Mouse (Mus musculus): ENCODE results near the gene Hspb6. TPM values are rescaled to one million over a fixed set of nuclear protein-coding genes. Genes with fewer than 3 reads are reported as not detected.

Gene Hspb6
- polyA plus RNA-seq, 1 experiment = 50.4 TPM

GRCm38 (mm10) chr7:30567555-30567954 is 15.6 kb downstream of the Hspb6 start:
- Histone ChIP-seq H3K27me3 (replicated peaks; ENCODE audit: control insufficient read depth, insufficient read depth, low read length) (no peaks in the 10 kb centered on the region), H3K36me3 (ENCODE audit: control insufficient read depth, insufficient read depth, low read length) (peaks cover 1% of the 10 kb centered on the region; the same call in 1 of the 2 replicates), H3K4me1 (ENCODE audit: control insufficient read depth, insufficient read depth, low read length) (peaks cover 3% of the 10 kb centered on the region; the same call in 1 of the 2 replicates), H3K4me3 (ENCODE audit: insufficient read depth, low read depth, low read length) (no peak overlapping the region), H3K27ac (ENCODE audit: insufficient read depth, low read depth, low read length) (no peak overlapping the region)
- TF ChIP-seq POLR2A (IDR thresholded peaks at IDR 0.05; ENCODE audit: low read depth, low read length) (no peak), CTCF (conservative IDR thresholded peaks at IDR 0.05; ENCODE audit: insufficient read depth, insufficient read length, low read depth, low read length) (no peak)
- 90% methylated on average over 11 of the region's 11 CpGs for WGBS
- DNase-seq = no peak

DNA sequence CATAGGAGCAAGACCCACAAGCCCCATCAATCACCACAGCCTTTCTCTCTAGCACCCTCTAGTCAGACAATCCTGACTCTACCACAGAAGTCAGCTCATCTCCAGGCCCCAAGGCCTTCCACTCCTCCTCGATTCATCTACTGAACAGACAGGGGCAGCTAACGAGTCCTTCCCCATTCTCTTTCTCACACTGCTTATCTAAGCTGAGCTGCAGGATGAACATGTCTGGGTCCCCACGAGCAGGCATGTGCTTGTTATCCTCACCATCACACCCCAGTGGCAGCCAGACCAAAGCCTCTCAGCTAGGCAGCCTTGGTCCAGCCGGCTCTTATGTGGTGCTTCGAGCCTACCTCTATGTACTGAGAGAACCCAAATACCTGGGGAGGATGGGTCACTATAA is 20.4 kb downstream of the Hspb6 start:
- Histone ChIP-seq H3K27me3 (replicated peaks; ENCODE audit: control insufficient read depth, insufficient read depth, low read length) (no peaks in the 10 kb centered on the region), H3K4me1 (ENCODE audit: control insufficient read depth, insufficient read depth, low read length) (no peaks in the 10 kb centered on the region), H3K4me3 (ENCODE audit: insufficient read depth, low read depth, low read length) (no peak overlapping the region), H3K36me3 (ENCODE audit: control insufficient read depth, insufficient read depth, low read length) (peaks cover 5% of the 10 kb centered on the region; the same call in 1 of the 2 replicates), H3K27ac (ENCODE audit: insufficient read depth, low read depth, low read length) (no peak overlapping the region)
- DNase-seq = no peak
- WGBS = 87% methylated on average over 5 of the region's 5 CpGs
- TF ChIP-seq CTCF (conservative IDR thresholded peaks at IDR 0.05; ENCODE audit: insufficient read depth, insufficient read length, low read depth, low read length) (no peak), POLR2A (IDR thresholded peaks at IDR 0.05; ENCODE audit: low read depth, low read length) (no peak)

DNA sequence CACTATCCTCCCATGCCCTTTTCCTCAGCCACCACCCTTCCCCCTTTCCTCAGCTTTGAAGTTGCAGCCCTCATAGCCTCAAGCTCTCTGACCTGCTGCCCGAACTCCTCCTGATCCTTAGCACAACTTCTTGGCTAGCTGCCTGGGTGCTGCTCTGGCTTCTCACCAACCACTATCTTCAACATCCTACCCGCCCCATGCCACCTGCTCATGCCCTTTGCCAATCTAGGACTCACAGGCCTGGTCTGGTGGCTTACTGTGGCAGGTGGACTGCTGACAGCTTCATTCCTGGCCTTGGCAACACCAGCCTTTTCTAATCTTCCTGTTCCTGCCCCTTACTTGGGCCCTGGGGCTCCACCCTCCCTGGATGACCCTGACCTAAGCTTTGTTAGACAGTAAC is 21.0 kb downstream of the Hspb6 start:
- peak; percentile 81 for DNase-seq
- Histone ChIP-seq H3K27ac (ENCODE audit: insufficient read depth, low read depth, low read length) (no peak overlapping the region), H3K27me3 (replicated peaks; ENCODE audit: control insufficient read depth, insufficient read depth, low read length) (no peaks in the 10 kb centered on the region), H3K4me3 (ENCODE audit: insufficient read depth, low read depth, low read length) (no peak overlapping the region), H3K36me3 (ENCODE audit: control insufficient read depth, insufficient read depth, low read length) (peaks cover 5% of the 10 kb centered on the region; the same call in 1 of the 2 replicates), H3K4me1 (ENCODE audit: control insufficient read depth, insufficient read depth, low read length) (no peaks in the 10 kb centered on the region)
- TF ChIP-seq POLR2A (IDR thresholded peaks at IDR 0.05; ENCODE audit: low read depth, low read length) = no peak
- WGBS = 28% methylated on average over 2 of the region's 2 CpGs

DNA sequence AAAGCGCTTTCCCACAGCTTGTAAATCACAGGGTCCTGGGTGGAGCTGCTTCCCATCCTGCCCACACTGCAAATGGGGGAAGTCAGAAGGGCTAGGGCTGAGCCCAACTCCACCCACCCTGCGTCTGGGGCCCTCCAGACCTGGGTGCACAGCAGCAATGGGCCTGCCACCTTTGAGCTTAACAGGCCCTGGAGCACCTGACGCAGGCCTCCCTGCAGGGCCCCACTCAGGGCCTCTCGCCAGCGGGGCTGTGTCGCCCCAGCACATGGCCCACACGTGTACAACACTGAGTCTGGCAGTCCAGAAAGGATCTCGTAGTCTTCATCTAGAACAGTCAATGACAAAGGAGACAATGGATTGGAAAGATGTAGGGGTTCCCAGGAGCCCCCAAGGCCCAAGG is 28.0 kb downstream of the Hspb6 start:
- no peak overlapping the region for H3K4me3 ChIP-seq (ENCODE audit: insufficient read depth, low read depth, low read length)
- H3K27ac ChIP-seq (ENCODE audit: insufficient read depth, low read depth, low read length) = no peak overlapping the region
- DNase-seq = no peak
- no peaks in the 10 kb centered on the region for H3K4me1 ChIP-seq (ENCODE audit: control insufficient read depth, insufficient read depth, low read length)
- TF ChIP-seq CTCF (conservative IDR thresholded peaks at IDR 0.05; ENCODE audit: insufficient read depth, insufficient read length, low read depth, low read length) = no peak
- no peak for TF ChIP-seq POLR2A (IDR thresholded peaks at IDR 0.05; ENCODE audit: low read depth, low read length)
- WGBS = 89% methylated on average over 8 of the region's 8 CpGs
- H3K36me3 ChIP-seq (ENCODE audit: control insufficient read depth, insufficient read depth, low read length) = peaks cover under 1% of the 10 kb centered on the region
- no peaks in the 10 kb centered on the region for H3K27me3 ChIP-seq (replicated peaks; ENCODE audit: control insufficient read depth, insufficient read depth, low read length)

GRCm38 (mm10) chr7:30581547-30581946 is 29.6 kb downstream of the Hspb6 start:
- DNase-seq = no peak
- WGBS = 66% methylated on average over 16 of the region's 16 CpGs
- Histone ChIP-seq H3K27me3 (replicated peaks; ENCODE audit: control insufficient read depth, insufficient read depth, low read length) (no peaks in the 10 kb centered on the region), H3K4me1 (ENCODE audit: control insufficient read depth, insufficient read depth, low read length) (no peaks in the 10 kb centered on the region), H3K27ac (ENCODE audit: insufficient read depth, low read depth, low read length) (no peak overlapping the region; the same call in 1 of the 2 replicates), H3K4me3 (ENCODE audit: insufficient read depth, low read depth, low read length) (no peak overlapping the region), H3K36me3 (ENCODE audit: control insufficient read depth, insufficient read depth, low read length) (no peaks in the 10 kb centered on the region; the same call in none of the 2 replicates)
- TF ChIP-seq CTCF (conservative IDR thresholded peaks at IDR 0.05; ENCODE audit: insufficient read depth, insufficient read length, low read depth, low read length) = no peak
- TF ChIP-seq POLR2A (IDR thresholded peaks at IDR 0.05; ENCODE audit: low read depth, low read length) = no peak

DNA sequence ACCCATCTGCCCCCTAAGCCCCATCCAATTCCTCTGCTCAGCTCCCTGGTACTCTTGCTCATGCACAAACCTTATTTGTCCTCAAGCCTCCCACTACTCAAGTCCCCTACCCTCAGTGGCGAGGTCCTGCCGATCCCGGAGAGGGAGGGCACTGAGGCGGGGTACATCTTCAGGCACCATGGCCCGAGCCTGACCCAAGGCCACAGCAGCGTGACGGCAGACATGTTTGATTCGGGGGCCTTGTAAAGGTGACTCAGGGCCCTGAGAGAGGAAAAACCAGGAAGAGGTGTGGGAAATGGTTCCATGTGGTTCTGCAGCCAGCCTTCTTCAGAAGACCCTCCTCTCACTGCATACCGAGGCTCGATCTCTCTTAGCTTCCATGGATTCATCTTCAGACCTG is 32.4 kb downstream of the Hspb6 start:
- no peaks in the 10 kb centered on the region for H3K27me3 ChIP-seq (replicated peaks; ENCODE audit: control insufficient read depth, insufficient read depth, low read length)
- no peak overlapping the region for H3K27ac ChIP-seq (ENCODE audit: insufficient read depth, low read depth, low read length)
- peaks cover 6% of the 10 kb centered on the region; the same call in 1 of the 2 replicates for H3K4me1 ChIP-seq (ENCODE audit: control insufficient read depth, insufficient read depth, low read length)
- WGBS = 86% methylated on average over 10 of the region's 10 CpGs
- no peaks in the 10 kb centered on the region; the same call in none of the 2 replicates for H3K36me3 ChIP-seq (ENCODE audit: control insufficient read depth, insufficient read depth, low read length)
- DNase-seq = no peak
- H3K4me3 ChIP-seq (ENCODE audit: insufficient read depth, low read depth, low read length) = no peak overlapping the region
- no peak for TF ChIP-seq POLR2A (IDR thresholded peaks at IDR 0.05; ENCODE audit: low read depth, low read length)
- no peak for TF ChIP-seq CTCF (conservative IDR thresholded peaks at IDR 0.05; ENCODE audit: insufficient read depth, insufficient read length, low read depth, low read length)

DNA sequence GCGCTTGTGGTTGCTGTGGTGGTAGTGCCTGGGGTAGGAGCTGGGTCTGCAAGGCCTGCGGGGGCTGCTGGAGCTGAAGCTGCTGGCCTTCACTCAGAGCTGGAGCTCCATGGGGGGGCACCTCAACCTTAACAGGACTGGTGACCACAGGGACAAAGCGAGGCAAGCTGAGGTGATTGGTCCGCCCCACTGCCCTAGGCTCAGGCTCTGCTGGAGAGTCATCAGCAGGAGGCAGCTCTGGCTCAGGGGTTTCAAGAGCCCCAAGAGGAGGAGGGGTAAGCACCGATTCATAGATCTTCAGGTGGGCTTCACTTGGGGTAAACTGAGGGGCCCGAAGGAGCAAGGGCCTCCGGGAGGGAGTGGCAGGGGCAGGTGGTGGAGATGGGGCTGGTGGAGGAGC is 33.2 kb downstream of the Hspb6 start:
- H3K27ac ChIP-seq (ENCODE audit: insufficient read depth, low read depth, low read length) = no peak overlapping the region
- H3K4me1 ChIP-seq (ENCODE audit: control insufficient read depth, insufficient read depth, low read length) = peaks cover 8% of the 10 kb centered on the region; the same call in 1 of the 2 replicates
- whole genome bisulfite sequencing = 96% methylated on average over 7 of the region's 7 CpGs
- TF ChIP-seq POLR2A (IDR thresholded peaks at IDR 0.05; ENCODE audit: low read depth, low read length) (no peak), CTCF (conservative IDR thresholded peaks at IDR 0.05; ENCODE audit: insufficient read depth, insufficient read length, low read depth, low read length) (no peak)
- no peaks in the 10 kb centered on the region; the same call in none of the 2 replicates for H3K36me3 ChIP-seq (ENCODE audit: control insufficient read depth, insufficient read depth, low read length)
- no peak for DNase-seq
- H3K27me3 ChIP-seq (replicated peaks; ENCODE audit: control insufficient read depth, insufficient read depth, low read length) = no peaks in the 10 kb centered on the region
- H3K4me3 ChIP-seq (ENCODE audit: insufficient read depth, low read depth, low read length) = no peak overlapping the region
